Mouse (Mus musculus) c-Kit-positive CD71-positive TER-119-positive erythroid progenitor cells, embryonic 14.5 days (primary cell): ENCODE results near the gene Oas1e.
A peak's percentile ranks its signal among the peaks of the same experiment; 100 is the strongest.
"Not testable (repeated sequence)": the region's sequence is repeated elsewhere in the genome, so short reads cannot be mapped to it uniquely, and the experiment has no call there.

Experiments
- DNase-seq: peaks from one replicate; pipeline ENCODE4 v3.0.0-alpha.2; 2013; ENCODE audit warnings: low spot score

Oas1e gene

GRCm38 (mm10) chr5:120795480-120796034, at the start of gene Oas1e:
TSS of gene Oas1e (minus strand) at chr5:120795530.
- DNase-seq: not testable (repeated sequence)

GRCm38 (mm10) chr5:120844713-120845112, 49.4 kb upstream of the Oas1e start:
- no peak for DNase-seq

GRCm38 (mm10) chr5:120836731-120837585, 41.6 kb upstream of the Oas1e start:
- DNase-seq: peak; percentile 34

- DNase-seq: no peak
Measured at GRCm38 (mm10) chr5:120833335-120834280, 38.3 kb upstream of the Oas1e start.

- no peak for DNase-seq
Measured at GRCm38 (mm10) chr5:120831031-120831430, 35.7 kb upstream of the Oas1e start.

GRCm38 (mm10) chr5:120818999-120819398, 23.7 kb upstream of the Oas1e start:
- DNase-seq: no peak

- DNase-seq: peak; percentile 36
Measured at GRCm38 (mm10) chr5:120815949-120816348, 20.6 kb upstream of the Oas1e start.

- no peak for DNase-seq
Measured at GRCm38 (mm10) chr5:120813023-120813422, 17.7 kb upstream of the Oas1e start.

GRCm38 (mm10) chr5:120811951-120812819, 16.9 kb upstream of the Oas1e start, which contains the start of gene Oas1c:
TSS of gene Oas1c (minus strand) at chr5:120812514.
- DNase-seq: peak; percentile 79

GRCm38 (mm10) chr5:120809171-120809570, 13.8 kb upstream of the Oas1e start:
- no peak for DNase-seq

GRCm38 (mm10) chr5:120806458-120806857, 11.1 kb upstream of the Oas1e start:
- DNase-seq: peak; percentile 60

GRCm38 (mm10) chr5:120803596-120803995, 8.3 kb upstream of the Oas1e start:
- DNase-seq: no peak

- DNase-seq: not testable (repeated sequence)
Measured at GRCm38 (mm10) chr5:120798943-120799342, 3.6 kb upstream of the Oas1e start.

- DNase-seq: not testable (repeated sequence)
Measured at GRCm38 (mm10) chr5:120798147-120798546, 2.8 kb upstream of the Oas1e start.

GRCm38 (mm10) chr5:120793043-120793442, 2.3 kb downstream of the Oas1e start:
- DNase-seq: no peak

- no peak for DNase-seq
Measured at GRCm38 (mm10) chr5:120787042-120787441, 8.3 kb downstream of the Oas1e start.

- DNase-seq: no peak
Measured at GRCm38 (mm10) chr5:120782446-120782845, 12.9 kb downstream of the Oas1e start.

GRCm38 (mm10) chr5:120781646-120782045, 13.7 kb downstream of the Oas1e start:
- DNase-seq: no peak

GRCm38 (mm10) chr5:120779922-120780321, 15.4 kb downstream of the Oas1e start:
- no peak for DNase-seq

- DNase-seq: no peak
Measured at GRCm38 (mm10) chr5:120778941-120779340, 16.4 kb downstream of the Oas1e start.

- DNase-seq: no peak
Measured at GRCm38 (mm10) chr5:120777478-120777877, 17.9 kb downstream of the Oas1e start, which contains the start of gene Oas3. TSS of gene Oas3 (minus strand) at chr5:120777661.
